Mouse (Mus musculus): ENCODE measurements around the gene Tmem234. TPM values are rescaled to one million over a fixed set of nuclear protein-coding genes. Genes with fewer than 3 reads are reported as not detected.
A peak's percentile ranks its signal among the peaks of the same experiment; 100 is the strongest.

Gene Tmem234
- polyA plus RNA-seq, 1 experiment from 2014 or later = 181 TPM

GRCm38 (mm10) chr4:129575171-129575844 is 25.2 kb upstream of the Tmem234 start:
- Histone ChIP-seq H3K4me2 (ENCODE audit: low read length) (no peak overlapping the region), H3K9me3 (ENCODE audit: control insufficient read depth, low read length) (no peaks in the 10 kb centered on the region)

GRCm38 (mm10) chr4:129576863-129577491 is 23.5 kb upstream of the Tmem234 start:
- 0 out of 2 replicates have a peak overlapping the region, but pooled peaks have one; percentile 28 for H3K4me2 ChIP-seq (ENCODE audit: low read length)
- H3K27ac ChIP-seq (replicated peaks; ENCODE audit: low read depth, low read length) = no peak overlapping the region
- no peaks in the 10 kb centered on the region for H3K27me3 ChIP-seq (ENCODE audit: control insufficient read depth, insufficient read depth, low read length)
- H3K36me3 ChIP-seq (ENCODE audit: control insufficient read depth, insufficient read depth, low read length) = no peaks in the 10 kb centered on the region
- H3K9me3 ChIP-seq (ENCODE audit: control insufficient read depth, low read length) = no peaks in the 10 kb centered on the region
- H3K4me1 ChIP-seq (ENCODE audit: control insufficient read depth, insufficient read depth, low read length) = 0 out of 2 replicates have a peak, but pooled peaks cover 8% of the 10 kb centered on the region
- DNase-seq (peak; percentile 83), ATAC-seq (ENCODE audit: low FRiP score, low TSS enrichment) (no peak)
- H3K4me3 ChIP-seq (replicated peaks; ENCODE audit: low read depth, low read length) = no peak overlapping the region
- peak overlapping the region; percentile 23; the same call in 1 of the 2 replicates for H3K9ac ChIP-seq (replicated peaks; ENCODE audit: low read length)
- WGBS = 20% methylated on average over 21 of the region's 21 CpGs

More at GRCm38 (mm10) chr4:129575171-129575844, 25.2 kb upstream of the Tmem234 start:
- DNase-seq (no peak), ATAC-seq (ENCODE audit: low FRiP score, low TSS enrichment) (no peak)
- H3K36me3 ChIP-seq (ENCODE audit: control insufficient read depth, insufficient read depth, low read length) = no peaks in the 10 kb centered on the region
- H3K4me3 ChIP-seq (replicated peaks; ENCODE audit: low read depth, low read length) = no peak overlapping the region
- H3K4me1 ChIP-seq (ENCODE audit: control insufficient read depth, insufficient read depth, low read length) = 0 out of 2 replicates have a peak, but pooled peaks cover 8% of the 10 kb centered on the region
- H3K27me3 ChIP-seq (ENCODE audit: control insufficient read depth, insufficient read depth, low read length) = no peaks in the 10 kb centered on the region
- no peak overlapping the region for H3K9ac ChIP-seq (replicated peaks; ENCODE audit: low read length)
- no peak overlapping the region for H3K27ac ChIP-seq (replicated peaks; ENCODE audit: low read depth, low read length)
- WGBS = 63% methylated on average over 7 of the region's 8 CpGs

DNA sequence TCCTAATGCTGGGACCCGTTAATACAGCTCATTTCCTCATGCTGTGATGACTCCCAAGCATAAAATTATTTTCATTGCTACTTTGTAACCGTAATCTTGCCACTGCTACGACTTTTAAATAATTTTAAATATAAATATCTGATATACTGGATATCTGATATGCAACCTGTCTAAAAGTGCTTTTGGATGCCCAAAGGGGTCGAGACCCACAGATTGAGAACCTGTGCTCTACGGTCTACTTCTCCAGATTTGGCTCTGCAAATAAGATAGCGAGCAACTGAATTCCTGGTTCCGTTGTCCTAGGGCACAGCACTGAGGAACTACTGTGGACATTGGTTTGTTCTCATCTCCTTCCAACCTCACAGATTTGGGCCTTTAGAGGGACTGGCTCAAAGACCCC is 22.8 kb upstream of the Tmem234 start:
- H3K4me1 ChIP-seq (ENCODE audit: control insufficient read depth, insufficient read depth, low read length) = 0 out of 2 replicates have a peak, but pooled peaks cover 8% of the 10 kb centered on the region
- H3K9me3 ChIP-seq (ENCODE audit: control insufficient read depth, low read length) = no peaks in the 10 kb centered on the region
- ATAC-seq (ENCODE audit: low FRiP score, low TSS enrichment) = no peak
- WGBS = 80% methylated on average over 7 of the region's 7 CpGs
- H3K9ac ChIP-seq (replicated peaks; ENCODE audit: low read length) = no peak overlapping the region
- H3K27ac ChIP-seq (replicated peaks; ENCODE audit: low read depth, low read length) = no peak overlapping the region
- H3K4me3 ChIP-seq (replicated peaks; ENCODE audit: low read depth, low read length) = no peak overlapping the region
- DNase-seq = no peak
- no peaks in the 10 kb centered on the region for H3K27me3 ChIP-seq (ENCODE audit: control insufficient read depth, insufficient read depth, low read length)
- H3K4me2 ChIP-seq (ENCODE audit: low read length) = no peak overlapping the region
- no peaks in the 10 kb centered on the region for H3K36me3 ChIP-seq (ENCODE audit: control insufficient read depth, insufficient read depth, low read length)

- Histone ChIP-seq H3K4me2 (ENCODE audit: low read length) (0 out of 2 replicates have a peak within 1 kb of the TSS, but pooled peaks have one; percentile 28), H3K9me3 (ENCODE audit: control insufficient read depth, low read length) (no peaks in the 10 kb centered on the region), H3K9ac (replicated peaks; ENCODE audit: low read length) (no peak within 1 kb of the TSS), H3K27me3 (ENCODE audit: control insufficient read depth, insufficient read depth, low read length) (no peaks in the 10 kb centered on the region), H3K4me1 (ENCODE audit: control insufficient read depth, insufficient read depth, low read length) (0 out of 2 replicates have a peak, but pooled peaks cover 8% of the 10 kb centered on the region), H3K4me3 (replicated peaks; ENCODE audit: low read depth, low read length) (no peak within 1 kb of the TSS), H3K27ac (replicated peaks; ENCODE audit: low read depth, low read length) (no peak within 1 kb of the TSS), H3K36me3 (ENCODE audit: control insufficient read depth, insufficient read depth, low read length) (no peaks in the 10 kb centered on the region)
- WGBS = 92% methylated on average over 5 of the region's 5 CpGs
- ATAC-seq (ENCODE audit: low FRiP score, low TSS enrichment) (no peak), DNase-seq (no peak)
Measured at GRCm38 (mm10) chr4:129578466-129578865, 22.0 kb upstream of the Tmem234 start, which contains the start of gene Fam167b. Gene Fam167b (minus strand): TSS chr4:129578549.

GRCm38 (mm10) chr4:129580347-129580746 is 20.1 kb upstream of the Tmem234 start:
- Histone ChIP-seq H3K4me3 (replicated peaks; ENCODE audit: low read depth, low read length) (no peak overlapping the region), H3K36me3 (ENCODE audit: control insufficient read depth, insufficient read depth, low read length) (no peaks in the 10 kb centered on the region), H3K27me3 (ENCODE audit: control insufficient read depth, insufficient read depth, low read length) (no peaks in the 10 kb centered on the region), H3K9me3 (ENCODE audit: control insufficient read depth, low read length) (no peaks in the 10 kb centered on the region), H3K4me2 (ENCODE audit: low read length) (no peak overlapping the region), H3K27ac (replicated peaks; ENCODE audit: low read depth, low read length) (no peak overlapping the region), H3K4me1 (ENCODE audit: control insufficient read depth, insufficient read depth, low read length) (peaks cover 15% of the 10 kb centered on the region; the same call in 1 of the 2 replicates), H3K9ac (replicated peaks; ENCODE audit: low read length) (no peak overlapping the region)
- DNase-seq (no peak), ATAC-seq (ENCODE audit: low FRiP score, low TSS enrichment) (no peak)
- WGBS = 75% methylated on average over 7 of the region's 7 CpGs

DNA sequence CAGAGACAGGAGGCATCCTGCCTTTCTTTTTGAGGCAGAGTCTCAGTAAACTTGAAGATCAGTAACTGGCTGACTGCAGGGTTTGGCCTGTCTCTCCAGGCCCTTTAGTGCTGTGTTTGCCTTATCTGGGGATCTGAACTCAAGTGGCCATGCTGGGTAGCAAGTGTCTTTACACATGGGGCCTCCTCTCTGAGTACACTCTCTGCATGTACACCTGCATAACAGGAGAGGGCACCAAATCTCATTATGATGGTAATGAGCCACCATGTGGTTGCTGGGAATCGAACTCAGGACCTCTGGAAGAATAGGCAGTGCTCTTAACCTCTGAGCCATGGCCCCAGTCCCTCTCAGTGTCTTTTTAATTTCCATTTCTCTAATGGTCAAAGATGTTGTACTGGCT is 18.2 kb upstream of the Tmem234 start:
- ATAC-seq (ENCODE audit: low FRiP score, low TSS enrichment) (no peak), DNase-seq (no peak)
- no peak overlapping the region for H3K27ac ChIP-seq (replicated peaks; ENCODE audit: low read depth, low read length)
- no peaks in the 10 kb centered on the region for H3K9me3 ChIP-seq (ENCODE audit: control insufficient read depth, low read length)
- H3K9ac ChIP-seq (replicated peaks; ENCODE audit: low read length) = no peak overlapping the region
- no peak overlapping the region for H3K4me2 ChIP-seq (ENCODE audit: low read length)
- H3K4me3 ChIP-seq (replicated peaks; ENCODE audit: low read depth, low read length) = no peak overlapping the region
- H3K36me3 ChIP-seq (ENCODE audit: control insufficient read depth, insufficient read depth, low read length) = no peaks in the 10 kb centered on the region
- H3K27me3 ChIP-seq (ENCODE audit: control insufficient read depth, insufficient read depth, low read length) = no peaks in the 10 kb centered on the region
- H3K4me1 ChIP-seq (ENCODE audit: control insufficient read depth, insufficient read depth, low read length) = peaks cover 8% of the 10 kb centered on the region; the same call in 1 of the 2 replicates
- 86% methylated on average over 1 of the region's 1 CpGs for WGBS

DNA sequence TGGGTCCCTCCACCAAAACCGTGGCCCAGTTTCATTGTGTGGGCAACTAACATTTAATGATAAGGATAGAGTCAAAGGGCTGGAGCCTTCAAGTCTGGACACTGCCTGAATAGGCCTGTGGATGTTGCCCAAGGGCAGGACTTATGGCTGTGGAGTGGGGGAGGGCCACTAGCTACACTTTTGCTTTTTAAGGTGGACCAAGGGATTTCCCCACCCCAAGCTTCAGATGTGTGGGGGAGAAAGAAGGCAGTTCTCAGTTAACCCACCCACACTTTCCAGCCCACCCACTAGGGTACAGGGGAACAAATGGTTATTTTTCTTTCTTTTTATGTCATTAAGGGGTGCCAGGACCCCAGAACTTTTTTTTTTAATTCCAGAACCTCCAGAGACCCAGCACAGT is 16.1 kb upstream of the Tmem234 start:
- ATAC-seq (ENCODE audit: low FRiP score, low TSS enrichment) = no peak
- H3K9ac ChIP-seq (replicated peaks; ENCODE audit: low read length) = no peak overlapping the region
- WGBS = 85% methylated on average over 1 of the region's 1 CpGs
- H3K9me3 ChIP-seq (ENCODE audit: control insufficient read depth, low read length) = no peaks in the 10 kb centered on the region
- H3K4me1 ChIP-seq (ENCODE audit: control insufficient read depth, insufficient read depth, low read length) = peaks cover 7% of the 10 kb centered on the region; the same call in 1 of the 2 replicates
- H3K4me3 ChIP-seq (replicated peaks; ENCODE audit: low read depth, low read length) = no peak overlapping the region
- peak overlapping the region; percentile 51 for H3K4me2 ChIP-seq (ENCODE audit: low read length)
- H3K27me3 ChIP-seq (ENCODE audit: control insufficient read depth, insufficient read depth, low read length) = no peaks in the 10 kb centered on the region
- H3K27ac ChIP-seq (replicated peaks; ENCODE audit: low read depth, low read length) = no peak overlapping the region
- DNase-seq = no peak
- no peaks in the 10 kb centered on the region for H3K36me3 ChIP-seq (ENCODE audit: control insufficient read depth, insufficient read depth, low read length)

DNA sequence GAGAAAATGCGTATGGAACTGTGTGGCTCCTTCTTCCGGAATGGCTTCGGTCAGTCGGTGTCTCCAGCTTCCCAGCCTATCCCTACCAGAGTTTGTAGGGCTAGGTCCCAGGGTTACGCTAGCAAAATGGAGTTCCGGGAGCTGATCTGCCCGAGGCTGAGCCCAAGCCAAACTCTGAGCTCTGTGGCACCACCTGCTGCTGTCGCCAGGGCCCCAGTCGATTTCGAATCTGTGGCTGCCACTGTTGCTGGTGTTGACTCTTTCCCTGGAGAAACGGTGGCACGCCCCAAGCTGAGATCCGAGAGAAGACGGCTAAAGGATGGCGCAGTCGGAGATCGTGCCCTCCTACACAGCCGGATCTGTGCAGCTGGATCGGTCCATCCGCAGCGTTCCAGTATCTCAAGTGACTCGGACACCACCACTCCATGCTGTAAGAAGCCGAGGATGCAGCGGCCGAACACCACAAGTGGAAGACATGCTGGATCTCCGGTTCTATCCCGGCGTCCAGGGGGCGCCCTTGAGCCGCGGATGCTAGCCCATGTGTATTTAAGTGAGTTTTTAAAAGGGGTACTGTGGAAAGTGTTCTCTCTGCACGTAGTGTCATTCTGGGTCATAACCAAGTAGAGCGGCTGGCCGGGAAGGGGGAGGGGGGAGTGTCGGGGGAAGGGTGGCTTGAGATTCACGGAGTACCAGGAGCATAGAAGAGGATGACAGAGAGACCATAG is 15.4 kb upstream of the Tmem234 start:
- peak; percentile 79 for DNase-seq
- Histone ChIP-seq H3K4me3 (replicated peaks; ENCODE audit: low read depth, low read length) (peak overlapping the region; percentile 28), H3K4me1 (ENCODE audit: control insufficient read depth, insufficient read depth, low read length) (peaks cover 7% of the 10 kb centered on the region; the same call in 1 of the 2 replicates), H3K9ac (replicated peaks; ENCODE audit: low read length) (peak overlapping the region; percentile 14; the same call in 1 of the 2 replicates), H3K36me3 (ENCODE audit: control insufficient read depth, insufficient read depth, low read length) (no peaks in the 10 kb centered on the region), H3K4me2 (ENCODE audit: low read length) (peak overlapping the region; percentile 51), H3K9me3 (ENCODE audit: control insufficient read depth, low read length) (no peaks in the 10 kb centered on the region), H3K27me3 (ENCODE audit: control insufficient read depth, insufficient read depth, low read length) (no peaks in the 10 kb centered on the region), H3K27ac (replicated peaks; ENCODE audit: low read depth, low read length) (no peak overlapping the region)
- 3% methylated on average over 36 of the region's 36 CpGs for WGBS
- ATAC-seq (ENCODE audit: low FRiP score, low TSS enrichment) = no peak

Measured in midbrain, embryonic 14.5 days (tissue).